Mouse (Mus musculus) liver, adult 10 weeks (tissue): Measurements from ENCODE around the gene Chadl. TPM values are rescaled to one million over a fixed set of nuclear protein-coding genes. Genes with fewer than 3 reads are reported as not detected.

ENCODE experiments used
- polyA plus RNA-seq: library from polyadenylated mRNA; stranded (reverse); fragments of 350-450 nt; fragmentation: Illumina TruSeq; extraction: RNeasy Lipid Tissue Mini Kit (QIAGEN cat#74804); gene quantifications from one replicate; pipeline ENCODE4 v1.2.3, GENCODE M21; 2014; ENCODE audit warnings: low read depth, low replicate concordance

The Chadl gene
- polyA plus RNA-seq: not detected

DNA sequence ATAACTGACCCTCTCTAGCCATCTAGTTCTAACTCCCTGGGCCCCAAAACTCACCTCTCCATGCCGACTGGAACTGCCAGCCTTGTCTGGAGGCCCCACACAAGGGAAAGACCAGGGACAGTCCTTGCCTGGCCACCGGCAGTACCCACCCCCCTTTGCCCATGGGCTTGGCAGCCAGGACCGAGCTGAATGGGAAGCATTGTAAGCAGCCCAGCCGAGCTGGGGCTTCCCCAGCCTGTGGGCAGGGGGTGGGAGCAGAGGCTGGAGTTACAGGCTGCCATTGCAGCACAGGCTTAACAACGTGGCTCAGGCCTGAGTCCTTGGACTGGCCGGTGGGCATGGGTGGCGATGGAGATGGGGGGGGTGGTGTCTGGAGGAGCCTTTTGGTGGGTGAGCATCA is at the start of gene Chadl:
Gene Chadl, minus strand, starts transcription at position 113 of the 400 bp plus-strand sequence.

DNA sequence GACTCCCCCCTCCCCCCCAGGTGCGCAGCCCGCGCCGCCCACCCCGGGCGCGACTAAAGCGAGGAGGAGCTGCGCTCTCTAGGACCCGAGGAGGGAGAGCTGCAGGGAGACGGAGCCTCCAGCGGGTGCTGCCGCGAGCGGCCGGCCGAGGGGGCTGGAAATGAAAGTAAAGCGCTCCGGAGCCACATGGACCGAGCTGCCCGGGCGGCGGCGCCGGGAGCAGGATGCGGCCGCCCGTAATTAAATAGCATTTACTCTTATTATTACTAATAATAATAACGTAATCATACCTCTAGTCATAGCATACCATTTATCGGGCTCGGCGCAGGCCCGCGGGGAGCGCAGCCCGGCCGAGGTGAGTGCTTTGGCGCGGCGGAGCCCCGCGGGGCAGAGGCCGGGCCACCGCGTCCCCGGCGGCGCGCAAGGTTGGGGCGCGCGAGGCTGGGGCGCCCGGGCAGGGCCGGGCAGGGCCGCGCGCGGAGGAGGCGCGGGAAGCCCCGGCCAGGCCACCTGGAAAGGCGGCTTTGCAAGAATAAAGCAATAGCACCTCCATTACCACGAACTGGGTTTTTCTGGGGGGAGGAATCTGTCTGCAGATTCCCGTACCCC is 48.0 kb upstream of the Chadl start, which contains the start of the genes Zc3h7b and Rangap1:
Gene Zc3h7b, plus strand, starts transcription at position 66 of the 609 bp plus-strand sequence.
Gene Rangap1, minus strand, starts transcription at position 539 of the 609 bp plus-strand sequence.

GRCm38 (mm10) chr15:81663697-81664561 is 33.2 kb downstream of the Chadl start, which contains the start of gene L3mbtl2:
Gene L3mbtl2 (plus strand): TSS chr15:81663889.

Other genes with a start within 250 kb of the Chadl start
- 49.2 TPM for gene Rbx1, start 231.0 kb downstream of the Chadl start, polyA plus RNA-seq
- gene Ep300, start 111.9 kb downstream of the Chadl start, polyA plus RNA-seq: 16.8 TPM
- gene L3mbtl2, start 33.4 kb downstream of the Chadl start, polyA plus RNA-seq: 1.6 TPM
- 5.0 TPM for gene Zc3h7b, start 47.8 kb upstream of the Chadl start, polyA plus RNA-seq
- 5.5 TPM for gene Rangap1, start 48.2 kb upstream of the Chadl start, polyA plus RNA-seq
- gene Tef, start 105.1 kb upstream of the Chadl start, polyA plus RNA-seq: 22.9 TPM
- 7.5 TPM for gene Tob2, start 161.5 kb upstream of the Chadl start, polyA plus RNA-seq
- gene Phf5a, start 174.6 kb upstream of the Chadl start, polyA plus RNA-seq: 15.0 TPM
- 36.3 TPM for gene Aco2, start 175.0 kb upstream of the Chadl start, polyA plus RNA-seq
- 0.64 TPM for gene Polr3h, start 229.0 kb upstream of the Chadl start, polyA plus RNA-seq
- gene Csdc2, start 239.5 kb upstream of the Chadl start, polyA plus RNA-seq: not detected